23 mouse cellular contexts compared by ENCODE assay signal in the genomic region with DNA sequence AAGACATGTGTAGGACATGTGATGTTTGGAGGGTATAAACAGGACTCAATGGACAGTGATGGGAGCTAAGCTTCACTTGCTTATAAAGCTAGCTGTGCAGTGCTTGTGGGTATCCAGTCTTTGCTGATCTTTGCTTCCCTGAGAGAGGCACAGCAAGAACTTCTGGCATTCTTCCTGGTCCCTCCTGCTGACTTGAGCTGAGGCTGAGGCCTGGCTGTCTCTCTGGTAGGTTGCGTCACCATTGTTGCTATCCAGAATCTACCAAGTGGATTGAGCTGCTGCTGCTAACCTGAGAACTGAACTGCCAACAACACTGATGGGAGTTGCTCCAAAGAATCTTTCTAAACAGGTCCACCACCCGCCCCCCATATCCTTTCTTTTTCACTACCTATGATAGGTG. TPM values are rescaled to one million over a fixed set of nuclear protein-coding genes. Genes with fewer than 3 reads are reported as not detected.
A peak's percentile ranks its signal among the peaks of the same experiment; 100 is the strongest.
DNase-seq lines count a peak whose midpoint lies in the region; TF ChIP-seq lines count a peak whose summit lies in the region.
"Had no signal": no experiment of that assay in that cellular context is flagged by ENCODE, and none has a peak within 500 bp of the region (broad histone marks: within the 10 kb centered on the region; RNA-seq: fewer than 3 reads in every experiment).

No protein-coding gene starts in this region.

- intact Hi-C loops in heart, postnatal 36 days (cut with DNase I), result no loop called here

- H3K27ac ChIP-seq in bone marrow macrophage, adult 2 months (ENCODE audit: insufficient read depth, low read depth, low read length), result peak overlapping the region; percentile 27; the same call in 1 of the 2 replicates
- H3K27ac ChIP-seq: forebrain, embryonic 15.5 days; heart, embryonic 15.5 days; hindbrain, embryonic 15.5 days; layer of hippocampus, adult 2 months; limb, embryonic 12.5 days; liver, embryonic 13.5 days had no signal

- DNase-seq in gastrocnemius, adult 18-20 months (ENCODE audit: low spot score), result peak; percentile 53
- DNase-seq in gastrocnemius, adult 8-10 months (ENCODE audit: low spot score in 2 of 2), result no peak
- peak; percentile 35 to 62 for DNase-seq in heart, adult 9 months (ENCODE audit: low spot score in 2 of 2)
- DNase-seq in heart, postnatal 36 days, result no peak
- peak; percentile 33 for DNase-seq in 3134 (ENCODE audit: extremely low read depth, insufficient read length, low spot score)
- no peak for DNase-seq in layer of hippocampus, adult 18-20 months (ENCODE audit: low spot score in 2 of 2)
- no peak for DNase-seq in thymus, postnatal 14 days
- DNase-seq: adrenal gland, postnatal 14 days; B cell, adult 2 months; cerebellum, adult 8-10 months; kidney, adult 2 months; kidney, postnatal 14 days; liver, embryonic 13.5 days; right cerebral cortex, postnatal 4 days; thymus, adult 18-20 months; thymus, postnatal 4 days had no signal

- TF ChIP-seq CTCF in bone marrow macrophage, adult 2 months (IDR thresholded peaks at IDR 0.05; ENCODE audit: low read depth, low read length), result no peak

- peaks cover 16% of the 10 kb centered on the region for H3K4me1 ChIP-seq in bone marrow macrophage, adult 2 months (ENCODE audit: control insufficient read depth, insufficient read depth, low read length)
- H3K4me1 ChIP-seq: forebrain, embryonic 15.5 days; heart, embryonic 15.5 days; hindbrain, embryonic 15.5 days; limb, embryonic 12.5 days had no signal

- H3K4me3 ChIP-seq in bone marrow macrophage, adult 2 months (ENCODE audit: insufficient read depth, low read length), result no peak overlapping the region
- H3K4me3 ChIP-seq: forebrain, embryonic 15.5 days; heart, embryonic 15.5 days; hindbrain, embryonic 15.5 days; layer of hippocampus, adult 2 months; limb, embryonic 12.5 days; liver, embryonic 13.5 days had no signal

- no peak for TF ChIP-seq POLR2A in bone marrow macrophage, adult 2 months (IDR thresholded peaks at IDR 0.05; ENCODE audit: borderline replicate concordance, low read depth, low read length)

RNA-seq across cellular contexts. Expression of gene Ogn, which starts 21.2 kb away (rescaled TPM):
- 10 to 100 TPM; 18.4 to 31.0 TPM for total RNA-seq in gastrocnemius, adult 18-20 months (2021)
- total RNA-seq in gastrocnemius, adult 8-10 months (2022), result 10 to 100 TPM; 12.6 to 36.1 (median 29.0) TPM
- 10 to 100 TPM; 78.1 to 94.6 TPM for total RNA-seq in heart, postnatal 36 days (2021)
- not detected in 2 replicates for polyA plus RNA-seq in bone marrow macrophage, adult 2 months (2012; ENCODE audit: insufficient read depth, insufficient read length, missing spikeins)
- total RNA-seq in layer of hippocampus, adult 18-20 months (2021), result 1 to 10 TPM; 5.9 to 6.5 TPM
- total RNA-seq: hematopoietic stem cell, adult 5-6 weeks had no signal

RNA-seq across cellular contexts. Expression of gene Cenpp, which starts 23.5 kb away (rescaled TPM):
- 1 to 10 TPM; 1.1 to 1.3 TPM for total RNA-seq in gastrocnemius, adult 18-20 months (2021)
- 1 to 10 TPM in 2 of 4 experiments, under 1 TPM in 2; 0.67 to 1.8 (median 0.94) TPM for total RNA-seq in gastrocnemius, adult 8-10 months (2022)
- 1 to 10 TPM; 1.8 to 3.1 TPM for total RNA-seq in heart, postnatal 36 days (2021)
- polyA plus RNA-seq in bone marrow macrophage, adult 2 months (2012; ENCODE audit: insufficient read depth, insufficient read length, missing spikeins), result 6.9 and 8.3 TPM in 2 replicates
- total RNA-seq in layer of hippocampus, adult 18-20 months (2021), result 1 to 10 TPM in 1 of 2 experiments, under 1 TPM in 1; 0.52 to 1.3 TPM

RNA-seq across cellular contexts. Expression of gene Nol8, which starts 23.8 kb away (rescaled TPM):
- total RNA-seq in gastrocnemius, adult 18-20 months (2021), result 10 to 100 TPM; 13.7 to 15.5 TPM
- total RNA-seq in gastrocnemius, adult 8-10 months (2022), result 10 to 100 TPM; 12.0 to 16.5 (median 13.6) TPM
- 10 to 100 TPM; 20.6 to 21.1 TPM for total RNA-seq in heart, postnatal 36 days (2021)
- polyA plus RNA-seq in bone marrow macrophage, adult 2 months (2012; ENCODE audit: insufficient read depth, insufficient read length, missing spikeins), result 8.7 and 13.0 TPM in 2 replicates
- 10 to 100 TPM; 24.1 to 28.8 TPM for total RNA-seq in layer of hippocampus, adult 18-20 months (2021)

RNA-seq across cellular contexts. Expression of gene Omd, which starts 46.8 kb away (rescaled TPM):
- total RNA-seq in gastrocnemius, adult 18-20 months (2021), result 1 to 10 TPM in 1 of 2 experiments, under 1 TPM in 1; 0.82 to 2.1 TPM
- 1 to 10 TPM in 2 of 4 experiments, under 1 TPM in 2; 0.68 to 3.6 (median 1.8) TPM for total RNA-seq in gastrocnemius, adult 8-10 months (2022)
- 1 to 10 TPM; 1.6 to 1.8 TPM for total RNA-seq in heart, postnatal 36 days (2021)
- not detected in 2 replicates for polyA plus RNA-seq in bone marrow macrophage, adult 2 months (2012; ENCODE audit: insufficient read depth, insufficient read length, missing spikeins)
- total RNA-seq in layer of hippocampus, adult 18-20 months (2021), result under 1 TPM; 0.28 to 0.42 TPM
- total RNA-seq: hematopoietic stem cell, adult 5-6 weeks had no signal

RNA-seq across cellular contexts. Expression of gene Iars, which starts 52.8 kb away (rescaled TPM):
- 10 to 100 TPM; 63.8 to 72.6 TPM for total RNA-seq in gastrocnemius, adult 18-20 months (2021)
- total RNA-seq in gastrocnemius, adult 8-10 months (2022), result 10 to 100 TPM; 64.6 to 90.8 (median 87.8) TPM
- 10 to 100 TPM; 68.4 to 68.7 TPM for total RNA-seq in heart, postnatal 36 days (2021)
- 22.5 and 33.2 TPM in 2 replicates for polyA plus RNA-seq in bone marrow macrophage, adult 2 months (2012; ENCODE audit: insufficient read depth, insufficient read length, missing spikeins)
- total RNA-seq in layer of hippocampus, adult 18-20 months (2021), result 10 to 100 TPM; 56.8 to 61.2 TPM

Comparison
In these comparisons a context has a peak if more than half of its experiments do, and no peak if none do; other contexts are left out.
1. DNase-seq: peak in gastrocnemius, adult 18-20 months (single experiment), heart, adult 9 months (2 of 2) and 3134 (single experiment); none in gastrocnemius, adult 8-10 months (0 of 2), heart, postnatal 36 days (0 of 2), layer of hippocampus, adult 18-20 months (0 of 2) and thymus, postnatal 14 days (single experiment).